Mouse (Mus musculus): ENCODE results near the gene Vsig10. TPM values are rescaled to one million over a fixed set of nuclear protein-coding genes. Genes with fewer than 3 reads are reported as not detected.
A peak's percentile ranks its signal among the peaks of the same experiment; 100 is the strongest.

The Vsig10 gene
- polyA plus RNA-seq, 1 experiment from 2014 or later = 7.4 TPM

- 0 out of 2 replicates have a peak, but pooled peaks have one; percentile 29 for ATAC-seq (ENCODE audit: low FRiP score, low TSS enrichment)
- 17% methylated on average over 13 of the region's 14 CpGs for WGBS
- no peak overlapping the region for H3K27ac ChIP-seq (ENCODE audit: low read depth, low read length)
- H3K4me3 ChIP-seq (ENCODE audit: low read length) = peak overlapping the region; percentile 26
- H3K4me1 ChIP-seq (ENCODE audit: control insufficient read depth, insufficient read depth, low read length) = no peaks in the 10 kb centered on the region
- no peaks in the 10 kb centered on the region for H3K9me3 ChIP-seq (ENCODE audit: control insufficient read depth, low read length)
- H3K36me3 ChIP-seq (ENCODE audit: control insufficient read depth, insufficient read depth, low read length) = no peaks in the 10 kb centered on the region
- no peaks in the 10 kb centered on the region for H3K27me3 ChIP-seq (ENCODE audit: control insufficient read depth, insufficient read depth, low read length)
- H3K4me2 ChIP-seq (replicated peaks; ENCODE audit: low read depth, low read length) = peak overlapping the region; percentile 41
- no peak overlapping the region for H3K9ac ChIP-seq (ENCODE audit: low read depth, low read length)
Observed at GRCm38 (mm10) chr5:117313420-117313819, 5.5 kb upstream of the Vsig10 start.

- WGBS = 32% methylated on average over 10 of the region's 10 CpGs
- Histone ChIP-seq H3K4me3 (ENCODE audit: low read length) (peak overlapping the region; percentile 26), H3K36me3 (ENCODE audit: control insufficient read depth, insufficient read depth, low read length) (no peaks in the 10 kb centered on the region), H3K4me1 (ENCODE audit: control insufficient read depth, insufficient read depth, low read length) (no peaks in the 10 kb centered on the region), H3K9me3 (ENCODE audit: control insufficient read depth, low read length) (no peaks in the 10 kb centered on the region), H3K4me2 (replicated peaks; ENCODE audit: low read depth, low read length) (peak overlapping the region; percentile 41), H3K9ac (ENCODE audit: low read depth, low read length) (no peak overlapping the region; the same call in 1 of the 2 replicates), H3K27ac (ENCODE audit: low read depth, low read length) (no peak overlapping the region), H3K27me3 (ENCODE audit: control insufficient read depth, insufficient read depth, low read length) (no peaks in the 10 kb centered on the region)
- ATAC-seq (ENCODE audit: low FRiP score, low TSS enrichment) = no peak
Observed at GRCm38 (mm10) chr5:117313909-117314308, 5.0 kb upstream of the Vsig10 start.

- WGBS = 26% methylated on average over 9 of the region's 9 CpGs
- no peak for ATAC-seq (ENCODE audit: low FRiP score, low TSS enrichment)
- H3K9ac ChIP-seq (ENCODE audit: low read depth, low read length) = no peak overlapping the region
- no peak overlapping the region for H3K27ac ChIP-seq (ENCODE audit: low read depth, low read length)
- no peak overlapping the region for H3K4me3 ChIP-seq (ENCODE audit: low read length)
- H3K36me3 ChIP-seq (ENCODE audit: control insufficient read depth, insufficient read depth, low read length) = no peaks in the 10 kb centered on the region
- no peaks in the 10 kb centered on the region for H3K27me3 ChIP-seq (ENCODE audit: control insufficient read depth, insufficient read depth, low read length)
- H3K4me2 ChIP-seq (replicated peaks; ENCODE audit: low read depth, low read length) = no peak overlapping the region
- H3K4me1 ChIP-seq (ENCODE audit: control insufficient read depth, insufficient read depth, low read length) = 0 out of 2 replicates have a peak, but pooled peaks cover 1% of the 10 kb centered on the region
- no peaks in the 10 kb centered on the region for H3K9me3 ChIP-seq (ENCODE audit: control insufficient read depth, low read length)
Observed at GRCm38 (mm10) chr5:117314587-117315428, 4.1 kb upstream of the Vsig10 start.

GRCm38 (mm10) chr5:117323751-117324150, 4.9 kb downstream of the Vsig10 start:
- no peaks in the 10 kb centered on the region for H3K27me3 ChIP-seq (ENCODE audit: control insufficient read depth, insufficient read depth, low read length)
- no peak overlapping the region for H3K27ac ChIP-seq (ENCODE audit: low read depth, low read length)
- H3K4me3 ChIP-seq (ENCODE audit: low read length) = no peak overlapping the region
- no peak for ATAC-seq (ENCODE audit: low FRiP score, low TSS enrichment)
- 86% methylated on average over 9 of the region's 9 CpGs for WGBS
- 0 out of 2 replicates have a peak, but pooled peaks cover 4% of the 10 kb centered on the region for H3K4me1 ChIP-seq (ENCODE audit: control insufficient read depth, insufficient read depth, low read length)
- no peak overlapping the region for H3K9ac ChIP-seq (ENCODE audit: low read depth, low read length)
- no peak overlapping the region for H3K4me2 ChIP-seq (replicated peaks; ENCODE audit: low read depth, low read length)
- H3K9me3 ChIP-seq (ENCODE audit: control insufficient read depth, low read length) = no peaks in the 10 kb centered on the region
- H3K36me3 ChIP-seq (ENCODE audit: control insufficient read depth, insufficient read depth, low read length) = peaks cover 5% of the 10 kb centered on the region; the same call in 1 of the 2 replicates

- no peak overlapping the region for H3K4me3 ChIP-seq (ENCODE audit: low read length)
- no peaks in the 10 kb centered on the region for H3K4me1 ChIP-seq (ENCODE audit: control insufficient read depth, insufficient read depth, low read length)
- no peak overlapping the region for H3K4me2 ChIP-seq (replicated peaks; ENCODE audit: low read depth, low read length)
- 84% methylated on average over 6 of the region's 6 CpGs for WGBS
- no peak overlapping the region for H3K27ac ChIP-seq (ENCODE audit: low read depth, low read length)
- H3K9ac ChIP-seq (ENCODE audit: low read depth, low read length) = no peak overlapping the region
- H3K9me3 ChIP-seq (ENCODE audit: control insufficient read depth, low read length) = no peaks in the 10 kb centered on the region
- peaks cover 5% of the 10 kb centered on the region; the same call in 1 of the 2 replicates for H3K36me3 ChIP-seq (ENCODE audit: control insufficient read depth, insufficient read depth, low read length)
- no peaks in the 10 kb centered on the region for H3K27me3 ChIP-seq (ENCODE audit: control insufficient read depth, insufficient read depth, low read length)
- ATAC-seq (ENCODE audit: low FRiP score, low TSS enrichment) = no peak
Observed at GRCm38 (mm10) chr5:117326408-117326807, 7.5 kb downstream of the Vsig10 start.

- 76% methylated on average over 7 of the region's 7 CpGs for WGBS
- Histone ChIP-seq H3K36me3 (ENCODE audit: control insufficient read depth, insufficient read depth, low read length) (0 out of 2 replicates have a peak, but pooled peaks cover 3% of the 10 kb centered on the region), H3K9me3 (ENCODE audit: control insufficient read depth, low read length) (no peaks in the 10 kb centered on the region), H3K27me3 (ENCODE audit: control insufficient read depth, insufficient read depth, low read length) (no peaks in the 10 kb centered on the region), H3K4me2 (replicated peaks; ENCODE audit: low read depth, low read length) (no peak overlapping the region), H3K4me1 (ENCODE audit: control insufficient read depth, insufficient read depth, low read length) (no peaks in the 10 kb centered on the region), H3K9ac (ENCODE audit: low read depth, low read length) (no peak overlapping the region), H3K27ac (ENCODE audit: low read depth, low read length) (no peak overlapping the region), H3K4me3 (ENCODE audit: low read length) (no peak overlapping the region)
- no peak for ATAC-seq (ENCODE audit: low FRiP score, low TSS enrichment)
Observed at GRCm38 (mm10) chr5:117330457-117330856, 11.6 kb downstream of the Vsig10 start.

- Histone ChIP-seq H3K27ac (ENCODE audit: low read depth, low read length) (no peak overlapping the region), H3K4me1 (ENCODE audit: control insufficient read depth, insufficient read depth, low read length) (no peaks in the 10 kb centered on the region), H3K36me3 (ENCODE audit: control insufficient read depth, insufficient read depth, low read length) (0 out of 2 replicates have a peak, but pooled peaks cover 7% of the 10 kb centered on the region), H3K9me3 (ENCODE audit: control insufficient read depth, low read length) (no peaks in the 10 kb centered on the region), H3K4me3 (ENCODE audit: low read length) (no peak overlapping the region), H3K4me2 (replicated peaks; ENCODE audit: low read depth, low read length) (no peak overlapping the region), H3K9ac (ENCODE audit: low read depth, low read length) (no peak overlapping the region), H3K27me3 (ENCODE audit: control insufficient read depth, insufficient read depth, low read length) (no peaks in the 10 kb centered on the region)
- ATAC-seq (ENCODE audit: low FRiP score, low TSS enrichment) = no peak
- WGBS = 92% methylated on average over 10 of the region's 10 CpGs
Observed at GRCm38 (mm10) chr5:117337999-117338398, 19.1 kb downstream of the Vsig10 start.

- Histone ChIP-seq H3K36me3 (ENCODE audit: control insufficient read depth, insufficient read depth, low read length) (0 out of 2 replicates have a peak, but pooled peaks cover 7% of the 10 kb centered on the region), H3K4me1 (ENCODE audit: control insufficient read depth, insufficient read depth, low read length) (no peaks in the 10 kb centered on the region), H3K27ac (ENCODE audit: low read depth, low read length) (no peak overlapping the region), H3K4me3 (ENCODE audit: low read length) (no peak overlapping the region), H3K27me3 (ENCODE audit: control insufficient read depth, insufficient read depth, low read length) (no peaks in the 10 kb centered on the region), H3K4me2 (replicated peaks; ENCODE audit: low read depth, low read length) (no peak overlapping the region), H3K9ac (ENCODE audit: low read depth, low read length) (no peak overlapping the region), H3K9me3 (ENCODE audit: control insufficient read depth, low read length) (no peaks in the 10 kb centered on the region)
- 86% methylated on average over 8 of the region's 8 CpGs for WGBS
- ATAC-seq (ENCODE audit: low FRiP score, low TSS enrichment) = no peak
Observed at GRCm38 (mm10) chr5:117338503-117338902, 19.6 kb downstream of the Vsig10 start.

- Histone ChIP-seq H3K4me1 (ENCODE audit: control insufficient read depth, insufficient read depth, low read length) (no peaks in the 10 kb centered on the region), H3K36me3 (ENCODE audit: control insufficient read depth, insufficient read depth, low read length) (0 out of 2 replicates have a peak, but pooled peaks cover 7% of the 10 kb centered on the region), H3K4me2 (replicated peaks; ENCODE audit: low read depth, low read length) (no peak overlapping the region), H3K9me3 (ENCODE audit: control insufficient read depth, low read length) (no peaks in the 10 kb centered on the region), H3K27ac (ENCODE audit: low read depth, low read length) (no peak overlapping the region), H3K9ac (ENCODE audit: low read depth, low read length) (no peak overlapping the region), H3K4me3 (ENCODE audit: low read length) (no peak overlapping the region), H3K27me3 (ENCODE audit: control insufficient read depth, insufficient read depth, low read length) (no peaks in the 10 kb centered on the region)
- no peak for ATAC-seq (ENCODE audit: low FRiP score, low TSS enrichment)
- WGBS = 84% methylated on average over 6 of the region's 6 CpGs
Observed at GRCm38 (mm10) chr5:117340081-117340480, 21.2 kb downstream of the Vsig10 start.

All from kidney, embryonic 14.5 days (tissue).